Mouse (Mus musculus): ENCODE measurements around the gene Pou2f1.
A peak's percentile ranks its signal among the peaks of the same experiment; 100 is the strongest.

Pou2f1 gene

GRCm38 (mm10) chr1:165882146-165882900 lies 120.2 kb downstream of the Pou2f1 start:
- no peak for DNase-seq (ENCODE audit: low spot score in 2 of 2)

- no peak for DNase-seq (ENCODE audit: low spot score in 2 of 2)
Measured at GRCm38 (mm10) chr1:165878751-165879150, 123.7 kb downstream of the Pou2f1 start.

- DNase-seq (ENCODE audit: low spot score in 2 of 2): peak in 1 of 2 experiments; percentile 19
Measured at GRCm38 (mm10) chr1:165875520-165876284, 126.8 kb downstream of the Pou2f1 start.

DNA sequence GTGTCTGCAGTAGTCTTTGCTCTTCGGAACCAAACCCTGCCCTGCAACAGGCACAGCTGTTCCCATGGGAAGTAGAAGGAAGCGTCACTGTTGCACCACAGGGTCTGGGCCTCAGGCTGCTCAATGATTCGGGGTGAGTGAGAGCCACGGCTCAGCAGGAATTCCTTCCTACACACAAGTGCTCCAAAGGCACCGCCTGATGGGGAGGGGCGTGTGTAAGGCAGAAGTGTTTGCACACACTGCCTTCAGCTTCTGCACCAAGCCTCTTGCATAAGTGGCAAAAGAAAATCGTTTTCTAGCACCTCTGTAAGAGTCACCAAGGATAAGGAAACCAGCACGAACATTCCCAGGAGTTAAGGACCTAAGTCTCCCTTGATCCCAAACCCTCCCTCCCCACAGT lies 127.8 kb downstream of the Pou2f1 start:
- no peak for DNase-seq (ENCODE audit: low spot score in 2 of 2)

DNA sequence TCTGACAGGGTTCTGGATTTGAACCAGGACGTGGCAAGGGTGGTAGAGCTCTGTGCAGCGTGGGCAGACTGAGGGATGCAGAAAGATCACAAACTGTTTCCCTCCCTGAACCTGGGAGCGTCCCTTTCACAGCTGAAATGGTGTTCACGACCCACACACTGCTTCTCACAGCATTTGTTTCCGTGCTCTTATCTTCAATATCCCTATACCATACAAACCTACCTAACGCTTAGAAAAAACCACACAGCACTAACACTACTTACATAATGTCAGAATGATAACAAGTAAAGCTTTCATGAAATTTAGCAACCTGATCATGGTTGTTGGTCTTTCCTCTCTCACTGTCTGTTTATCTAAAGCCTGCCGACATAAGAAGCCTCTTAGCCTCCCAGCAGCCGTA lies 133.8 kb downstream of the Pou2f1 start:
- no peak for DNase-seq (ENCODE audit: low spot score in 2 of 2)

GRCm38 (mm10) chr1:165866630-165867280 lies 135.7 kb downstream of the Pou2f1 start:
- DNase-seq (ENCODE audit: low spot score in 2 of 2): no peak

GRCm38 (mm10) chr1:165864864-165865795 lies 137.3 kb downstream of the Pou2f1 start:
- no peak for DNase-seq (ENCODE audit: low spot score in 2 of 2)

GRCm38 (mm10) chr1:165862059-165862458 lies 140.4 kb downstream of the Pou2f1 start:
- DNase-seq (ENCODE audit: low spot score in 2 of 2): no peak

GRCm38 (mm10) chr1:165861235-165861609 lies 141.3 kb downstream of the Pou2f1 start:
- DNase-seq (ENCODE audit: low spot score in 2 of 2): no peak

GRCm38 (mm10) chr1:165860373-165861234 lies 141.9 kb downstream of the Pou2f1 start:
- DNase-seq (ENCODE audit: low spot score in 2 of 2): no peak

DNA sequence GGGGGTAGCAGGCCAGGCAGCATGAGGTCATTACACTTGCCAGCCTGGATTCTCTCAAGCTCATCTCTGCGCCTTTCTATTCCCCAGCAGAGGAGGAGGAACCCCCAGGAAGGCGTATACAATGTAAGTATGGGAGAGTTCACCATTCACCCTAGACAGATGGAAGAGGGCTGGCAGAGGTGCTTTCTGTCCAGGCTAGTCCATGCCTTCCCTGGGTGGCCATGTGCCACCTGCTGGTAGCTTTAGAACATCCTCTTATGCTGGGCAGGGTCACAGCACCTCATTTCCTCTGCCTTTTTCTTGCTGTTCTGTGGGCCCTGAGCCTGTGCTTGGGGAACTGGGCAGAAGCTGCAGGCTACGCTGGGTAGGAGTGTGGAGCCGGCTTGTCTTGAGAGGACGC lies 144.1 kb downstream of the Pou2f1 start:
- DNase-seq (ENCODE audit: low spot score in 2 of 2): no peak

- DNase-seq (ENCODE audit: low spot score in 2 of 2): no peak
Measured at GRCm38 (mm10) chr1:165857279-165857678, 145.2 kb downstream of the Pou2f1 start.

- no peak for DNase-seq (ENCODE audit: low spot score in 2 of 2)
Measured at GRCm38 (mm10) chr1:165855759-165856545, 146.5 kb downstream of the Pou2f1 start.

GRCm38 (mm10) chr1:165853729-165854420 lies 148.6 kb downstream of the Pou2f1 start:
- peak; percentile 48 to 72 for DNase-seq (ENCODE audit: low spot score in 2 of 2)

DNA sequence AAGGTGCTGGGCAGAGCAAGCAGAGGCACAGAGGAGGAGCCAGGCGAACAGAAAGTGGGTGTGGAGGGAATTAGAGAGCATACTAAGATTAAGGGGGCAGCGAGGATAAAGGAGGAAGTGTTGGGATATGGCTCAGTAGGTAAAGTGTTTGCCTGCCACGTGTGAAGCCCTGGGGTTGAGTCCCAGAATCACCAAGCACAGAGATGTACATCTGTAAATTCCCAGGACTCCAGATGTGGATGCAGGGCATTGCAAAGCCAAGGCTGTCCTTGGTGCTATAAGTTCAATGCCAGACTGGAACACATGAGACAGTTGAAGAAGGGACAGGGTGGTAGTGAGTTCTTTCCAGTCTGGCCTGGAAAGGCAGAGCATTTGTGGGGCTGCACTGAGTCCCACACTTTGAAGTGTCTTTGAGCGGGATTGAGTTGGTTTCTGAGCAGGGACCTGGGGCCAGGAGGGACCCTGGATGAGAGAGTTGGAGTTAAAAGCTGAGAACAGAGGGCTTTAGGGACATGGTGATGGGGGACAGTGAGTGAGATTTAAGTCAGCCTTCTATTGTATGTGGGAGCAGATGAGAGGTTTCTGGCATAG lies 149.3 kb downstream of the Pou2f1 start:
- no peak for DNase-seq (ENCODE audit: low spot score in 2 of 2)

DNA sequence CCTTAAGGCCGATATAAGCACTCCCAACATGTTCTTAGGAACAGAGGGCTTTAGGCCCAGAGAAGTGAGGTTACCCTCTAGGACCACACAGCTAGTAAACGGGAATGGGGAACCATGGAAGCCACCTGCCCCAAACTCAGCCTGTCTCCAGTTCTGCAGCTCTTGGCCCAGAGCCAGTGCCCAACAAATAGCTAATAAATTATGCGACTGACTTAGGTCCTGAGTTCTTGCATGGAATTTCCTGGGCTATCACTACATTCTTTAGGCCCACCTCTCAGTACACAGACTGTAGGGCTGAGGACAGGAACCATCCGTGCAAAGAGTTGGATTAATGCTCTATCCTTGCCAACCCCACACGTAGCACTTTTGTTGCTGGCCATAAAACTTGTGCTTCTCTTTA lies 150.3 kb downstream of the Pou2f1 start:
- DNase-seq (ENCODE audit: low spot score in 2 of 2): no peak

DNA sequence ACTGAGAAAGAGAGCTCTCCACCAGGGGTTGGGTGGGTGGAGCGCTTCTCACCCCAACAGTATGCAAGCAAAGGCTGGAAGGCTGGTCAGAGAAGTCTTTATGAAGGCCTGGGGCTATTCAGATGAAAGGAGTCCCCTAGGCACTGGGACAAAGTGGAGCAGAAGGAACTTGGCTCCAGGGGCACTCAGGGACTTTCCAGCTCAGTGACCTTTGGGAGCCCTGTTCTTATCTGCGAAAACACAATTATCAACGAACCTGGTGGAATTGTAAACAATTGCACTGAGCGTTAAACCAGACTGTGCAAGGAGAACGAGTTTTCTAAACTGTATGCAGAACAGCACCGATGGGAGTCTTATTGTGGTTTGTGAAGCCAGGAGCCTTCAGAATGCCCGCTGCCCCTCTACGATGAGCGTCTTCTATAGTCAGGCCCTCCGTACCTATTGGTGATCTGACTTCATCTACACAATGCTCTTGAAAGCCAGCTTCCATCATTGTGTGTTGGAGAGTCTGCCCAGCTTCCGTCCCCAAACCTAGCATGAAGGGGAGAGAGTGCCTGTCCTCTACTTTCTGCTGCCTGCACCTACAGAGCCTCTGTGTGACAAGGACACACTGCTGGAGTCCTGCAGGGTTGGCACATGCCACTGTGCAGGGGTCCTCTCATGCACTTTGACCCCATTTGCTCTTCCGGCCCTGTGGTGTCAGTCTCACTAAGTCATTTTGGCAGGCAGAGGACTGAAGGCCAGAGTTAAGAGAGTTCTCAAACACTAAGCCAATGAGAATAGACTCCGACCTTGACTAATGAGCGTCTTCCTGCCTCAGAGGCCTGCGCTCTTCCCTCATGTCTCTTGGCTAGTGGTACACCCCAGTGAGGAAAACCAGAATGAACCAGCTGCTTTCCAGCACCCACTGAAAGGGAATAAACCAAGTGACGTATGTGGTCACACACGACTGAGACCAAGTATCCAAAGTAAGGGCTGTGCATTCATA lies 152.7 kb downstream of the Pou2f1 start:
- DNase-seq (ENCODE audit: low spot score in 2 of 2): no peak

- DNase-seq (ENCODE audit: low spot score in 2 of 2): no peak
Measured at GRCm38 (mm10) chr1:165848881-165849280, 153.6 kb downstream of the Pou2f1 start.

Measured in frontal cortex, postnatal 36 days (tissue).